Mouse (Mus musculus) macrophage (primary cell): ENCODE results near the gene Slc39a5. TPM values are rescaled to one million over a fixed set of nuclear protein-coding genes. Genes with fewer than 3 reads are reported as not detected.

Experiments used
- H3K27ac ChIP-seq: fragments of 350-480 bp; formaldehyde crosslinking; 2 replicates; pipeline ENCODE4 v1.9.0; 2021
- H3K36me3 ChIP-seq: fragments of 350-480 bp; formaldehyde crosslinking; 2 replicates; pipeline ENCODE4 v1.9.0; 2021; ENCODE audit errors: inconsistent target
- H3K4me3 ChIP-seq: fragments of 350-480 bp; formaldehyde crosslinking; 2 replicates; pipeline ENCODE4 v1.9.0; 2021; ENCODE audit errors: inconsistent target
- H3K79me2 ChIP-seq: fragments of 350-480 bp; formaldehyde crosslinking; 2 replicates; pipeline ENCODE4 v1.9.0; 2021; ENCODE audit errors: inconsistent target
- WGBS: methylation state at CpG from one replicate; pipeline ENCODE4 v1.1.7; 2026; ENCODE audit warnings: inconsistent platforms; ENCODE audit not compliant: missing documents; 5-methylcytosine and 5-hydroxymethylcytosine counted together
- polyA plus RNA-seq: library from polyadenylated mRNA; stranded (reverse); fragments of 250-400 nt; gene quantifications from 3 replicates; pipeline ENCODE4 v1.2.4, GENCODE M21; 2018; ENCODE audit warnings: inconsistent platforms
- total RNA-seq, 78 experiments: library from RNA; depleted of rRNA; stranded (reverse); fragments of 250-400 nt; gene quantifications; 1 replicate in 9 of 78; 2 replicates in 24 of 78; 3 replicates in 43 of 78; 4 replicates in 2 of 78; pipeline ENCODE4 v1.2.4; 2018; ENCODE audit warnings: inconsistent platforms in 56 of 78

Slc39a5 gene
- total RNA-seq (2018; cell fraction: chromatin; rRNA removed), result under 1 TPM in 1 of 26 experiments, not detected in 25; 0.92 TPM
- total RNA-seq (2018; cell fraction: cytosol; rRNA removed), result not detected
- not detected for total RNA-seq (2018; cell fraction: nucleus; rRNA removed)
- not detected in 3 replicates for polyA plus RNA-seq

DNA sequence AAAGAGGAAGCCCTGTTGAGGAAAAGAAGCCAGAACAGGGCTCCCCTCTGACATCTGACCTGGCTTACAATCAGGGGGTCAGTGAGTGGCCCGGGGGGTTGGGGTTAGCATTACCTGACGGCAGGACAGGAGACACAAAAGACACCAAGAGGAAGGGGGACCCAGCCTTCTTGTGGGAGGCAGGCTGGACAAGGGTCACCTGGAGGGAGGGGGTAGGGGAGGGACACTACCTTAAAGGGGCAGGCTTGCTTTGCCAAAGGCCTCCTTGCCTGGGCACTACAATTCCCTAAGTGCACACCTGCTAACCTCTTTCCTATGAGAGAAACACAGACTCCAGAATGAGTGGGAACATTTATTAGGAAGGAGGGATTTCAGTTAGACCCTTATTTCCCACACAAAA is at the start of gene Slc39a5:
Gene Slc39a5, minus strand, starts transcription at position 174 of the 400 bp plus-strand sequence.
- Histone ChIP-seq H3K79me2 (no peaks in the 10 kb centered on the region), H3K36me3 (peaks cover 3% of the 10 kb centered on the region; the same call in 1 of the 2 replicates), H3K4me3 (no peak within 1 kb of the TSS), H3K27ac (no peak within 1 kb of the TSS)
- 81% methylated on average over 2 of the region's 2 CpGs for WGBS

DNA sequence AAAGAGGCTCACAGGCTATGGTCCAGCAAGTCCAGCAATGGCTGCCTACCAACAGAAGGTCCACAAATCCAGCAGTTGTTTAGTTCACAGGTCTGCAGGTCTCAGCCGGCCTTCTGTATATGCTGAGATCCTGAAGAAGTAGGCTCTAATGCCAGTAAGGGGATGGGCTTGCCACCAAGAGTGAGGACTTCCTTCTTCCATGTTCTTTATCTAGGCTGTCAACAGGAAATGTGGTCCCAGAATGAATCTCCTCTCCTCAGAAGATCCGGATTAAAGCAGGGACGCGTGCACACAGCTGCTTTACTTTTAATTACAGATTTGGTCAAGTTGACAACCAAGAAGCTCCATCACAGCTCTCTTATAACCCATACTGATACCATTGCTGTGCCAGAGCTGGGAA is 44.4 kb upstream of the Slc39a5 start:
- WGBS, result 39% methylated on average over 4 of the region's 4 CpGs
- Histone ChIP-seq H3K4me3 (no peak overlapping the region), H3K79me2 (no peaks in the 10 kb centered on the region), H3K27ac (0 out of 2 replicates have a peak overlapping the region, but pooled peaks have one; percentile 7), H3K36me3 (peaks cover 15% of the 10 kb centered on the region; the same call in 1 of the 2 replicates)

DNA sequence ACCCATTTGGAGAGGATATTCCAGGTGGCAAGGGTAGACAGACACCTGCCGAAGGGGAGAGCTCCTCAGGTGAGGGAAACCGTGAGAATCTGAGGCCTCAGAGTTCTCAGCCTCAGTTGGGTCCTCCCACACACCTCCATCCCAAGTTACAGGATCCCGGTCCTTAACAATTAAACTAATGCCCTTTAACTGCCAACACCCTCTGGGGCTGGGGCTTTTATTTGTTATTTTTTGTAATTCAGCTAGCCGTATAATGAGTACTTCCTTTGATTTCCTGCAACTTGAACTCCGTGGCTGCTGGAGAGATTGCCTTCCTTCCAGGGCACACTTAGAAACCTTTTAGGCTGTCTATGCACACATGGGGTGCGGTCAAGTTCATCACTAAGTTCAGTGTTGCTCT is 43.3 kb upstream of the Slc39a5 start:
- WGBS, result 76% methylated on average over 6 of the region's 6 CpGs
- no peak overlapping the region for H3K4me3 ChIP-seq
- H3K79me2 ChIP-seq, result no peaks in the 10 kb centered on the region
- H3K36me3 ChIP-seq, result peaks cover 25% of the 10 kb centered on the region; the same call in 1 of the 2 replicates
- no peak overlapping the region for H3K27ac ChIP-seq

DNA sequence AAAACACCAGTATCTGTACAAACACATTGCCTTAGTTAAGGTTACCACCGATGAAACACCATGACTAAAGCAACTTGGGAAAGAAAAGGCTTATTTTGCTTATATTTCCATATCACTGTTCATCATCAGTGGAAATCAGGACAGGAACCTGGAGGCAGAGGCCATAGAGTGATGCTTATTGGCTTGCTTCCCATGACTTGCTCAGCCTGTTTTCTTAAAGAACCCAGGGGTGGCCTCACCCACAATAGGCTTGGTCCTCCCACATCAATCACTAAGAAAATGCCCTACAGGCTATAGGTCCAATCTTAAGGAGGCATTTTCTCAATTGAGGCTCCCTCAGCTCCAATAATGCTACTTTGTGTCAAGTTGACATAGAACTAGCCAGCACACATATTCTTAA is 41.7 kb upstream of the Slc39a5 start:
- 82% methylated on average over 1 of the region's 1 CpGs for WGBS
- no peaks in the 10 kb centered on the region for H3K79me2 ChIP-seq
- H3K27ac ChIP-seq, result no peak overlapping the region
- no peak overlapping the region for H3K4me3 ChIP-seq
- peaks cover 41% of the 10 kb centered on the region for H3K36me3 ChIP-seq

DNA sequence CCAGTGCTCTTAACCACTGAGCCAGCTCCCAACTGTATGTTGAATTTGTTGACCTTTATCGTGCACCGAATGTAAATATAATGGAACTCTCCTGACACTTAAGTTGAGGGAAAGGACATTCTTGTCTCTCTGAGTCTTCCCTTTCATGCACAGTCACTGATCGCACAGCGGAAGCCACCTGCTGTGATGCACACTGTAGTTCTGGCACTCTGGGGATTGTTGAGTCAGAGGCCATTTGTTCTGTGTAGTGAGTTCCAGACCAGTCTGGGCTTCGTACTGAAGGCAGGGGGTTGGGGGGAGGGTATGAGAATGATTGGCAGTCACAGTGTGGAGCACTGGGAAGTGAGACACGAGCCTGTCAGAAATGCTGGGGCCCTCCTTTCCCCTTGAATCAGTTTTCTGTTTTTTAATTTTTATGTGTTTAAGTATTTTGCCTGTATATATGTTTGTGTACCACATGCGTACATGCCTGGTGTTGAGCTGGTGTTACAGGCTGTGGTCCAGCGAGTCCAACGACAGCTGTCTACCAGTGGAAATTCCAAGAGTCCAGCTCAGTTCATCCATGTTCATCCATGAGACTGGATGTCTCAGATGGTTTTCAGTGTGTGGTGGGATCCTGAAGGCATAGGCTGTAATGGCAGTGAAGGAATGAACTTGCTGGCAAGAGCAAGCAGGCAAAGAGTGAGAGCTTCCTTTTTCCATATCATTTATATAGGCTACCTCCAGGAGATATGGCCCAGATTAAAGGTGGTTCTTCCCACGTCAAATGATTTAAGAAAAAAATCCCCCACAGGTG is 40.5 kb upstream of the Slc39a5 start:
- H3K4me3 ChIP-seq, result no peak overlapping the region
- H3K36me3 ChIP-seq, result peaks cover 51% of the 10 kb centered on the region
- 96% methylated on average over 9 of the region's 10 CpGs for WGBS
- H3K79me2 ChIP-seq, result no peaks in the 10 kb centered on the region
- H3K27ac ChIP-seq, result no peak overlapping the region

DNA sequence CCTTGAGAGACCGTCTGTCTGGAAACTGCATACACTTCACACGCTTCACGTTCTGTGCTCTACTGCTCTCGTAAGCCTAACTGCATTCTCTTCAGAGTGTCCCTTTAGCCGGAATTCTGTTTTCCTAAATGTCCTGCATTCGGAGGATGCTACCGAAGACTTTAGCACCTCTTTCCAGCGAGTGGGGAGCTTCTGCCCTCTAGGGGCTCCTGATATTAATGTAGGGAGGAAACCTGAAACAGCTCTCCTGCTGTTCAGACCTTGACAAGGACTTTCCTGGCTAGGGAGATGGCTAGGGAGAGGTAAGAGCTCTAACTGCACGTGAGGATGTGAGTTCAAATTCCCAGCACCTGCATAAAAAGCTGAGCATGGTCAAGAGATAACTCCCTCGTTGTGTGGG is 39.4 kb upstream of the Slc39a5 start:
- 70% methylated on average over 10 of the region's 10 CpGs for WGBS
- Histone ChIP-seq H3K36me3 (peaks cover 62% of the 10 kb centered on the region), H3K79me2 (peaks cover 3% of the 10 kb centered on the region; the same call in 1 of the 2 replicates), H3K4me3 (no peak overlapping the region), H3K27ac (no peak overlapping the region)

DNA sequence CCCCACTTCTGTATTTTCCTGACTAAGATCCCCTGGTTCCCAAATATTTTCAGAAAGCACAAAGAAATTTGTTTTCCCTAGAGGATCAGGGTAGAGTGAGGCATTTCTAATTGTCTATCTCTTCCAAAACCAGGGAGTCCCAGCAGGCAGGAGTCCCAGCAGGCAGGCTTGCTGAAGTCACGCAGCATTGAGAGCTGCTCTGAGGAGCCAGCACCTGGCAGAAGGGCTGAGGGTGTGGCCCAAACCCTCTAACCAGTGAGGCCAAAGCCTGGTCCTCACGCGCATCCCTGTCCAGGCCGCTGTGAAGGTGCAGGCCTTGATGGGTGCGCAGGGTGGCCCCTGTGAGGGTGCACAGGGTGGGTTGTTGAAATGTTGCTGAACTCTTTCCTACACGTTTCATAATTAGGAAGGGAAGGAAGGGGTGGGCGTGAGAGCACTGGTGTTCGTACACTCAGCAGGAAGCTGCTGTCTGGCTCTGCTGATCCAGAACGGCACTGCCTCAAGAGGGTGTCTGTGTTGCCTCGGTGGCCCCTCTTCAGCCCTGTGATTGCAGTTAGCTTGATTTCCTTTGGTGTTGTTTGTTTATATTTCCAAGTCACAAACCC is 37.7 kb upstream of the Slc39a5 start:
- Histone ChIP-seq H3K79me2 (peaks cover 19% of the 10 kb centered on the region), H3K27ac (no peak overlapping the region), H3K36me3 (peaks cover 71% of the 10 kb centered on the region), H3K4me3 (no peak overlapping the region)
- WGBS, result 55% methylated on average over 10 of the region's 10 CpGs

DNA sequence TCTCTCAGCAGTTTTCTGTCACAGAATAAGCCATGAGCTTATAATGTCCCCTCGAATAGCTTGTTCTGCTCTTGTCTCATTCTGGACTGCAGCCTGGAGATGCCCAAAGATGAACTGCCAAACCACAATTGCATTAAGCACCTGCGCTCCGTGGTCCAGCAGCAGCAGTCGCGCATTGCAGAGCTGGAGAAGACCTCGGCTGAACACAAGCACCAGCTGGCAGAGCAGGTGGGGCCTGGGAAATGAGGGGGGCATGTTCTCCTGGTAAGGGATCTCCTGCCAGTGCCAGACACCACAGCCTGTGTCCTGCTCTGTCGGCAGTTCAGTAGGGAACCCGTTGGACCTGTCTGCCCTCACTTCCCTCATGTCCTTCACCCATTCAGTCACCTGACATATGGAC is 35.3 kb upstream of the Slc39a5 start:
- H3K36me3 ChIP-seq, result peaks cover 78% of the 10 kb centered on the region
- peaks cover 40% of the 10 kb centered on the region for H3K79me2 ChIP-seq
- H3K27ac ChIP-seq, result no peak overlapping the region
- WGBS, result 80% methylated on average over 8 of the region's 8 CpGs
- no peak overlapping the region for H3K4me3 ChIP-seq

DNA sequence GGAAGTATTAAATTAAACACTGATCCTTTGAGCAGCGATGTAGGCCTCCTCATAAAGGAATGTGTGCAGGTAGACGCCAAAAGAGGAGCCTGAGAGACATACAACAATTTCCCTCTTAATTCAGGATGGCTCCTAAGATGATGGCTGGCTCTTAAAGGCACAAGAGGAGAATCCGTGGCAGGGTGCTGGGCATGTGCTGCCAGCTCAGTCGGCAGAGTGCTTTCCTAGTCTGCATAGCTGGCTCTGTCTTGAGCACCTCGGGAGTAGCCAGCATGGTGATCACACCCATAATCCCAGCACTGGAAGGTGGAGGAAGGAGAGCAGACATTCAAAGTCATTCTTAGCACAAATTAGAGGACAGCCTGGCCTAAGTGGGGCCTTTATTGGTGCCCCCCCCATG is 34.8 kb upstream of the Slc39a5 start:
- peaks cover 77% of the 10 kb centered on the region for H3K36me3 ChIP-seq
- 94% methylated on average over 5 of the region's 5 CpGs for WGBS
- peaks cover 45% of the 10 kb centered on the region for H3K79me2 ChIP-seq
- H3K4me3 ChIP-seq, result no peak overlapping the region
- H3K27ac ChIP-seq, result no peak overlapping the region

DNA sequence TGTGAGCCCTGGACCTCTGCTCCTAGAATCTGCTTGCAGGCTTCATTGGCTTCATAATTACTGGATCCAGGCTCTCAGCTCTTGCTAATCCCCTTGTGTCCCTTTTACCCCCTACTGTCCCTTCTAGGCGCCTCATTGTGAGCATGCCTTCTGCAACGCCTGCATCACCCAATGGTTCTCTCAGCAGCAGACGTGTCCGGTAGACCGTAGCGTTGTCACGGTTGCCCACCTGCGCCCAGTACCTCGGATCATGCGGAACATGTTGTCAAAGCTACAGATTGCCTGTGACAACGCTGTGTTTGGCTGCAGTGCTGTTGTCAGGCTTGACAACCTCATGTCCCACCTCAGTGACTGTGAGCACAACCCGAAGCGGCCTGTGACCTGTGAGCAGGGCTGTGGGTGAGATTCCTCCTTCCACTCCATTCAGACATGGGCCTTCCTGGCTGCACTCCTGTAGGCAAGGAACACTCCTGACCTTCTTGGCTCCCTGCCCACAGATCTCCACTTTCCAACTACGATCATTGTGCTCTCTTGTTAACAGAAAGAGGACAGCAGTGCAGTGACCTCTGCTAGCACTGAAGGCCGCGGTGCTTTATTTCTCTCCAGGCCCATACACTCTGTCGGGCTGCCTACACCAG is 34.3 kb upstream of the Slc39a5 start:
- H3K27ac ChIP-seq, result no peak overlapping the region
- H3K79me2 ChIP-seq, result peaks cover 51% of the 10 kb centered on the region
- peaks cover 76% of the 10 kb centered on the region for H3K36me3 ChIP-seq
- no peak overlapping the region for H3K4me3 ChIP-seq
- 93% methylated on average over 11 of the region's 17 CpGs for WGBS

DNA sequence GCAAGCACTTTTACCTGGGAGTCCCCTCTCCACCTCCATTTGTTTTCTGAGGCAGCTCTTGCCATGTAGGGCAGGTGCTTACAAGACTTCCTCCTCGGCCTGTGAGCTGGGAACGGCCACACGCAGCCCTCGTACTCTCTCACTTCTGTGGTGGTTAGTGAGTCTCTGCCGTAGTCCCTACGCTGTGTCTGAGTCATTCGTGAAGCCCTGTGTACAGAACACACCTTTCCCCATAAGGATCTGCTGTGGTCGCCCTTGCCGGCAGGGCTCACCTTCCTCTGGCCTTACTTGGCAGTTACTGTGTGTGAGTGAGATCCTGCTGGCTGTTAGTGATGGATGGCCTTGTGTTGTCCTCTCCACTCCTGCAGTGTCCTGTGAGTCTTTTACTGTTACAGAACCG is 33.7 kb upstream of the Slc39a5 start:
- peaks cover 77% of the 10 kb centered on the region for H3K36me3 ChIP-seq

DNA sequence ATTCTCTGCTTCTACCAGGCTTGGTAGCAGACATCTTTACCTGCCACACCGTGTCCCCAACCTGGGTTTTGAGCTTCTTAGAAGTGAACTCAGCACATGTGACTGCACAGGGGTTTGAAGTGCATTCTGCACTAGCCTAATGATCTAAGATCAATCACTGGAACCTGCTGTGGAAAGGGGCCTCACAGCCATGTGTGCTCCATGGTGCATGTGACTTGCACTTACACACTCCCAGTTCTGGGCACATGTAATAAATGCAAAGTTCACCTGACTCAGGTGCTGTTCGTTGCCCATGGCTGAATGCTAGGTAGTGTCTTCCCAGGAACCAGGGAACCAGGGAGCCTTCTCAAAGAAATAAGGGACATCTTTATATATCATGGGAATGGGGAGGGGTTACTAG is 32.4 kb upstream of the Slc39a5 start:
- Histone ChIP-seq H3K4me3 (no peak overlapping the region), H3K79me2 (peaks cover 69% of the 10 kb centered on the region), H3K36me3 (peaks cover 77% of the 10 kb centered on the region), H3K27ac (no peak overlapping the region)
- 90% methylated on average over 2 of the region's 2 CpGs for WGBS

More for the DNA sequence above, 33.7 kb upstream of the Slc39a5 start:
- H3K79me2 ChIP-seq, result peaks cover 57% of the 10 kb centered on the region
- no peak overlapping the region for H3K27ac ChIP-seq
- WGBS, result 49% methylated on average over 10 of the region's 10 CpGs
- no peak overlapping the region for H3K4me3 ChIP-seq

DNA sequence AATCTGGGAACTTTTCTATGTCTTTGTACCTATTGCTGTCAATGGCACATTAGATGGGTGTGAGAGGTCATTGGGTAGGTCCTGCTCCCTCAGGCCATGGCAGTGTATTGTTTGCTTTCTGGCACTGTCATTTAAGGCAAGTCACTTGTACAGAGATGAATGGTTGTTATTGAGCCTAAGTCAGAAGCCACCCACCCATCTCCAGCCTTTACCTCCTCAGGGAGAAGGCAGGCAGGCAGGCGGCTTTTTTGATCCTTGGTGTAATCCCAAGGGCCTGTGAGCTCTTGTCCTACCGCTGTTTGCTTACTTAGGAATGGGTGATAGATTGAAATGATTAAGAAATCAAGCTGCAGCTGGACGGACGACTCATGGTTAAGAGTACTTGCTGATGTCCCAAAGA is 28.4 kb upstream of the Slc39a5 start:
- Histone ChIP-seq H3K36me3 (peaks cover 49% of the 10 kb centered on the region), H3K27ac (no peak overlapping the region), H3K79me2 (peaks cover 95% of the 10 kb centered on the region), H3K4me3 (no peak overlapping the region)
- 99% methylated on average over 4 of the region's 4 CpGs for WGBS

DNA sequence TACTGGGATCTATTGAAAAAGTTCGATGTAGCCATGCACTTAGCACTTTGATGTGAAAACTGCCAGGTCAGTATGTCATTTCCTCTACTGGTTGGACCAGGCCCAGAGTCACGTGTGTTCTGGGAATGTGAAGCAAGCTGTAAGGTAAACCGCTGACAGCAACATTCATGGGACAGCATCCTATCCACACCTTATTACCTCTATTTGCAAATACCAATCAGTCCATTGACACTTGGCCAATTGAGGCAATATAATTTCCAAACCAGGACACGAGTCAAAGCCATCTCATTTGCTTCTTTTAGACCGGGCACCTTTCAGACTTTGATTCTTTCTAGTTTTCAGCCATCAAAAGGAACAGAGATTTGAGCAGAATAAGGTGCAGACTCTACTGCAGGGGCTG is 28.0 kb upstream of the Slc39a5 start:
- Histone ChIP-seq H3K4me3 (no peak overlapping the region), H3K36me3 (peaks cover 49% of the 10 kb centered on the region), H3K27ac (no peak overlapping the region), H3K79me2 (peaks cover 95% of the 10 kb centered on the region)
- WGBS, result 94% methylated on average over 5 of the region's 5 CpGs

DNA sequence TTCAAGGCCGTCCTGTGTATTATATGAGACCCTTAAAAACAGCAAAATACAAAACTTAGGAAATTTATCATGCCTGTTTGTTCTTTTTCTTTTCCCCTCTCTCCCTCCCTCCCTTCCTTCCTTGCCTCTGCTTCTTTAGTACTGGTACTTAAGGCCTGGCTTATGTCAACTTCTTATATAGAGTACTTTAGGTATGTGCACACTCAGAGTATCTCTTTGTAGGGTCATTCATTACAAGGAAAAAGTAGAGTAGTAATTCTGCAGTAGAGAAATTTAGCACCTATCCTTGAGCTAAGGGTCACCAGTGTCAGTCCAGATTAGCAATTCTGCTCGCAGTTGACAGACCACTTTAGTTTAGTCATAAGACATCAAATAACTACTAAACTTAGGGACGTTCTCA is 24.2 kb upstream of the Slc39a5 start:
- Histone ChIP-seq H3K27ac (no peak overlapping the region), H3K79me2 (peaks cover 99% of the 10 kb centered on the region), H3K4me3 (no peak overlapping the region), H3K36me3 (peaks cover 41% of the 10 kb centered on the region)
- WGBS, result 90% methylated on average over 3 of the region's 3 CpGs
